Mouse (Mus musculus) lung, embryonic 14.5 days (tissue): ENCODE measurements around the gene Cep55. TPM values are rescaled to one million over a fixed set of nuclear protein-coding genes. Genes with fewer than 3 reads are reported as not detected.
A peak's percentile ranks its signal among the peaks of the same experiment; 100 is the strongest.

Experiments
- ATAC-seq: fragments of 200-750 bp; cut with Nextera tagmentation; 2 replicates; pipeline ENCODE4 v1.8.0; 2017; ENCODE audit warnings: mild to moderate bottlenecking, moderate TSS enrichment, moderate library complexity; ENCODE audit not compliant: insufficient read depth
- DNase-seq: peaks from one replicate; pipeline ENCODE4 v3.0.0-alpha.2; 2015
- H3K27ac ChIP-seq: fragments of 300-500 bp; sonication (generic); 2 replicates; pipeline ENCODE4 v1.5.1; 2014; ENCODE audit warnings: low read depth, mild to moderate bottlenecking, moderate library complexity
- H3K27me3 ChIP-seq: fragments of 300-500 bp; sonication (generic); 2 replicates; pipeline ENCODE4 v1.6.1; 2014; ENCODE audit warnings: low read length, control low read depth; ENCODE audit not compliant: insufficient read depth
- H3K36me3 ChIP-seq: fragments of 300-500 bp; sonication (generic); 2 replicates; pipeline ENCODE4 v1.6.1; 2014; ENCODE audit warnings: control low read depth; ENCODE audit not compliant: insufficient read depth
- H3K4me1 ChIP-seq: fragments of 300-500 bp; sonication (generic); 2 replicates; pipeline ENCODE4 v1.6.1; 2014; ENCODE audit warnings: antibody characterized with exemption, control low read depth; ENCODE audit not compliant: insufficient read depth
- H3K4me2 ChIP-seq: fragments of 300-500 bp; sonication (generic); 2 replicates; pipeline ENCODE4 v1.6.1; 2014; ENCODE audit warnings: mild to moderate bottlenecking
- H3K4me3 ChIP-seq: fragments of 300-500 bp; sonication (generic); 2 replicates; pipeline ENCODE4 v1.5.1; 2014; ENCODE audit warnings: low read depth, low read length
- H3K9ac ChIP-seq: fragments of 300-500 bp; sonication (generic); 2 replicates; pipeline ENCODE4 v1.6.1; 2014
- H3K9me3 ChIP-seq: fragments of 300-500 bp; sonication (generic); 2 replicates; pipeline ENCODE4 v1.6.1; 2016; ENCODE audit warnings: low read depth, low read length, control low read depth
- CTCF ChIP-seq: IDR thresholded peaks from 2 replicates; pipeline ENCODE4 v1.5.1; 2016; ENCODE audit warnings: antibody characterized with exemption, low read depth
- WGBS: fragments of 180-500 bp; shearing (Covaris S2); extraction: QIAGEN DNeasy Blood & Tissue Kit; methylation state at CpG from one replicate; pipeline ENCODE4 v1.1.7; 2014; 5-methylcytosine and 5-hydroxymethylcytosine counted together
- polyA plus RNA-seq: library from polyadenylated mRNA; unstranded; fragments of >200 nt; fragmentation: Nextera tagmentation; extraction: Ambion mirVana; gene quantifications from 2 replicates; pipeline ENCODE4 v1.2.1, GENCODE M21; 2014

The Cep55 gene
- polyA plus RNA-seq, 1 experiment from 2014 or later, result 47.7 TPM

- TF ChIP-seq CTCF, result peak; percentile 71
- Histone ChIP-seq H3K4me3 (peak within 1 kb of the TSS; percentile 47), H3K4me2 (peak within 1 kb of the TSS; percentile 64), H3K36me3 (no peaks in the 10 kb centered on the region), H3K27me3 (no peaks in the 10 kb centered on the region), H3K9me3 (no peaks in the 10 kb centered on the region), H3K27ac (peak within 1 kb of the TSS; percentile 82), H3K9ac (peak within 1 kb of the TSS; percentile 55), H3K4me1 (peaks cover 14% of the 10 kb centered on the region)
- ATAC-seq, result peak; percentile 91
- WGBS, result under 1% methylated on average over 28 of the region's 28 CpGs
- DNase-seq, result peak; percentile 88
Measured at GRCm38 (mm10) chr19:38043281-38043981, 11.4 kb upstream of the Cep55 start, which contains the start of gene Myof. Gene Myof (minus strand): TSS chr19:38043577.

GRCm38 (mm10) chr19:38045198-38045597 lies 9.6 kb upstream of the Cep55 start:
- 88% methylated on average over 3 of the region's 3 CpGs for WGBS
- Histone ChIP-seq H3K36me3 (no peaks in the 10 kb centered on the region), H3K9ac (no peak overlapping the region), H3K9me3 (no peaks in the 10 kb centered on the region), H3K27ac (no peak overlapping the region), H3K27me3 (no peaks in the 10 kb centered on the region), H3K4me2 (no peak overlapping the region), H3K4me3 (no peak overlapping the region), H3K4me1 (peaks cover 11% of the 10 kb centered on the region)
- no peak for DNase-seq
- no peak for ATAC-seq
- no peak for TF ChIP-seq CTCF

- 77% methylated on average over 1 of the region's 1 CpGs for WGBS
- Histone ChIP-seq H3K4me3 (no peak overlapping the region), H3K27ac (no peak overlapping the region), H3K27me3 (no peaks in the 10 kb centered on the region), H3K9me3 (no peaks in the 10 kb centered on the region), H3K36me3 (no peaks in the 10 kb centered on the region), H3K4me1 (no peaks in the 10 kb centered on the region), H3K9ac (no peak overlapping the region), H3K4me2 (no peak overlapping the region)
- TF ChIP-seq CTCF, result no peak
- ATAC-seq (no peak), DNase-seq (no peak)
Measured at GRCm38 (mm10) chr19:38049686-38050085, 5.1 kb upstream of the Cep55 start.

GRCm38 (mm10) chr19:38053227-38054041 lies 1.4 kb upstream of the Cep55 start:
- H3K9me3 ChIP-seq, result no peaks in the 10 kb centered on the region
- H3K9ac ChIP-seq, result peak overlapping the region; percentile 58
- H3K4me2 ChIP-seq, result peak overlapping the region; percentile 69
- peak overlapping the region; percentile 52 for H3K4me3 ChIP-seq
- WGBS, result 22% methylated on average over 8 of the region's 8 CpGs
- H3K4me1 ChIP-seq, result peaks cover 2% of the 10 kb centered on the region; the same call in 1 of the 2 replicates
- peak; percentile 79 for TF ChIP-seq CTCF
- H3K36me3 ChIP-seq, result peaks cover 14% of the 10 kb centered on the region
- DNase-seq (peak; percentile 78), ATAC-seq (peak; percentile 0; the same call in 1 of the 2 replicates)
- no peaks in the 10 kb centered on the region for H3K27me3 ChIP-seq
- H3K27ac ChIP-seq, result peak overlapping the region; percentile 54; the same call in 1 of the 2 replicates

GRCm38 (mm10) chr19:38054149-38054719 lies 577 bp upstream of the Cep55 start:
- ATAC-seq, result peak; percentile 91
- Histone ChIP-seq H3K9ac (peak overlapping the region; percentile 58), H3K36me3 (peaks cover 21% of the 10 kb centered on the region), H3K4me2 (peak overlapping the region; percentile 69), H3K4me1 (peaks cover 2% of the 10 kb centered on the region; the same call in 1 of the 2 replicates), H3K4me3 (peak overlapping the region; percentile 52), H3K9me3 (no peaks in the 10 kb centered on the region), H3K27me3 (no peaks in the 10 kb centered on the region), H3K27ac (peak overlapping the region; percentile 54; the same call in 1 of the 2 replicates)
- WGBS, result under 1% methylated on average over 23 of the region's 23 CpGs
- DNase-seq, result peak; percentile 84
- TF ChIP-seq CTCF, result no peak

GRCm38 (mm10) chr19:38055798-38056197 lies 987 bp downstream of the Cep55 start:
- H3K4me2 ChIP-seq, result peak overlapping the region; percentile 74
- peak overlapping the region; percentile 52 for H3K4me3 ChIP-seq
- H3K4me1 ChIP-seq, result peaks cover 2% of the 10 kb centered on the region; the same call in 1 of the 2 replicates
- peak overlapping the region; percentile 67 for H3K9ac ChIP-seq
- H3K27me3 ChIP-seq, result no peaks in the 10 kb centered on the region
- no peak for ATAC-seq
- no peak for TF ChIP-seq CTCF
- peak; percentile 33 for DNase-seq
- WGBS, result 11% methylated on average over 6 of the region's 6 CpGs
- H3K36me3 ChIP-seq, result peaks cover 36% of the 10 kb centered on the region
- no peak overlapping the region; the same call in 1 of the 2 replicates for H3K27ac ChIP-seq
- H3K9me3 ChIP-seq, result no peaks in the 10 kb centered on the region
